Mouse (Mus musculus) kidney, postnatal 25 days (tissue): ENCODE data around the gene Cdh5.
"Not testable (repeated sequence)": the region's sequence is repeated elsewhere in the genome, so short reads cannot be mapped to it uniquely, and the experiment has no call there.

Experiments used
- DNase-seq, 2 experiments: peaks; one replicate each; pipeline ENCODE4 v3.0.0; 2021; ENCODE audit warnings: mixed read lengths in 2 of 2

The Cdh5 gene

DNA sequence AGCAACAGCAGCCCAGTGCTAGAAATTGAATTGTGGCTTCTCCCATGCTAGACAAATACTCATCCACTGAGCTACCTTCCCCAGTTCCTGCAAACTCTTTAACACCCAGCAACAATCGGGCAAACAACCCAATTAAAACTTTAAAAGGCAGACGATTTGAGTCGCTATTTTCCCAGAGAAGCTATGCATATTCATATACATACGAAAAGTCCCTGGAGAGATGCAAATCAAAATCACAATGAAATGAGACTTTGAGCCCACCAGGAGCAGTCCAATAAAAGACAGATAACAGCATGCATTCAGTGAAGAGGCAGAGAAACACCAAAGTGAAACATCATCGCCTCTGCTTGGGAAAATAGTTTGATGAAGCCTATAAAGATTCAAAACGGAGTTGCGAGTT lies 8.1 kb upstream of the Cdh5 start:
- no peak for DNase-seq

DNA sequence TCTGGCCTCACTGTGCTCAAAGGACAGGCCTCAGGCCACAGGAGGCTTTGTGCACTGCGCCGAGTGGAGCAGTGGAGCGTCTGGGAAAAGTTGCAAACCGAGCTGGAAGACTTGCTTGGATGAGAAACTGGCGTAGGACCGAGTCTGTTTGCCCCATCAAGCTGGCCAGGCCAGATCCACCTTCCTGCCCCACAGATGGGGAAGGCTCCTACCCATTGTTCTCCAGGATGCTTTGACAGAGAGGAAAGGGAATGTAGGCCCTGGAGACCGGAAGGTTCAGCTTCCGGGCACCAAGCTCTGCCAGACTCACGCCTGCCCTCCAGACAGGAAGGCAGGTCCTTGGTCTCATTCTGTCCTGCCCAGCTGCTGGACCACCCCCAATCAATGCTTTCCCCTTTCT lies 5.8 kb upstream of the Cdh5 start:
- peak; percentile 33 to 77 for DNase-seq

DNA sequence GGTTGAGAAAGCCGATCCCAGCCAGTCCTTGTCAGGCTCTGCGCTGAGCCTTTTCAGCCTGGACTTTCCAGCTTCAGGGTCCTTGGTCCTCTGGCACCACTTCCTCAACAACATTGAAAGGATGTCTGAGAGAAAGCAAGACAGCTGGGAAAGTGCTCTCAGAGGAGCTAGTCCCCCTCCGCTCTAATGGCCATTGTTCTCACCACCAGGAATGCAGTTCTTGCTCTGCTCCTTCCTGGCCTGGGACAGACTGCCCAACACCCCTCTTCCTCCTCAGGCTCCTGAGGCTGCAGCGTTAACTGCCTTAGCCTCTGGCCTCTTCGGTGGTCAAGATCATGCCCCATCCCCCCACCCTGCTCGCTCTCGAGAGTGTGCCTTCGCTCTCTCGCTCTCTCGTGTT lies 4.8 kb upstream of the Cdh5 start:
- DNase-seq, result peak; percentile 24 to 72

DNA sequence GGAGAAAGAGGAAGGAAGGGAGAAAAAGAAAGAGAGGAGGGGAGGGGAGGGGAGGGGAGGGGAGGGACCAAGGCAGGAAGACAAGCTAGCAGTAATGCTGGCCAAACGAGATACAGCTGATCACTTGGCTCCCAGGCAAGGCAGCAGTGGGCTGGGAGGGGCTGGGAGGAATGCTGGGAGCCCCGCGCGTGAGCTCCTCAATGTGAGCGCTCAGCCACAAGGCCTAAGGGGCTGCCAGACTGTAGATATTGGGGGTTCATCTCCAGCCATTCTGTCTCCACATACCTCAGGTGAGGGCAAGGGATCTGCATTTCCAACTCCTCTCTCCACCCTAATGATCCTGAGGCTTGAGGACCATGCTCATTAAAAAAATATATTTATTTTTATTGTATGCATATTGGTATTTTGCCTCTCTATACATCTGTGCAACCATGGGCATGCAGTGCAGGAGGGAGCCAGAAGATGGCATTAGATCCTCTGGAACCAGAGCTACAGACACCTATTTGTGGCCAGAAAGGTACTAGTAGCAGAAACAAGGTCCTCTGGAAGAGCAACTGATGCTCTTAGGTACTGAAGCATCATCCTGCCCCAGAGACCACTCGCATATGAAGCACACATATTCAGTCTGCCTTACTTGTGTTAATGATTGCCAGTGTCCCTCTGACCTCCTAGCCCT lies 2.6 kb upstream of the Cdh5 start:
- DNase-seq, result peak in 1 of 2 experiments; percentile 60

DNA sequence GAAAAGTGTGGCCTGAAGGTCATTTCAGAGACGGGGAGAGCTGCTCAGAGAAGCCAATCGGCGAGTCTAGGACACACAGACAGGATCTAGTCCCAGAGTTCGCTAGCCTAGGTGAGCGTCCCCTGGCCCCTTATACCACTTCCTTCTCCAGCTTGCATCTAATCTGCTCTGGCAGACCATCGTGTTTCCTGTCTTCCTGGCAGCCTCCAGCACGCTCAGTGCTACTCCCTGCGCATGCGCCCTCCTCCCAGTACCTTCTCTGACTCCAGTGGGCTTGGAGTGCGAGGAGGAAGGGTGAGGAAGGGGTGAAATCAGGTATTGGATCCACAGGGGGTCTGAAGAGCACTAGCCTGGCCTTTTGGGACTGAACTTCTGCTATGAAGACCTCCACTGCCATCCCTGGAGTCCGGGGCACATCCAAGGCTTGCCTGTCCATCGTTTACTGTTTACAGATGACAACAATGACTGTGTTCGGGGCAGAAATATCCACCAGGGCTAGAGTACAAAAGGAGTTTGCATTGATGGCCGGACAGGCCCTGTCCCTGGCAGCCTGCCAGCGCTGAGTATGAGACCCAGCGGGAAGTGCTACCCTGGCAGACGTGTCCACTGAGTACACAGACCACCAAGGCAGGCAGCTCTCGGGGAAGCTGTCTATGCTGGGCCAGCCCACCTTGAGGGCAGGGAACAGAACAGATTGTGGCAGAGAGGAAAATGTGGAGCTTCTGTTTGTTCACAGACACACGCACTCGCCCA lies 1.9 kb upstream of the Cdh5 start:
- DNase-seq, result peak; percentile 63 to 79

DNA sequence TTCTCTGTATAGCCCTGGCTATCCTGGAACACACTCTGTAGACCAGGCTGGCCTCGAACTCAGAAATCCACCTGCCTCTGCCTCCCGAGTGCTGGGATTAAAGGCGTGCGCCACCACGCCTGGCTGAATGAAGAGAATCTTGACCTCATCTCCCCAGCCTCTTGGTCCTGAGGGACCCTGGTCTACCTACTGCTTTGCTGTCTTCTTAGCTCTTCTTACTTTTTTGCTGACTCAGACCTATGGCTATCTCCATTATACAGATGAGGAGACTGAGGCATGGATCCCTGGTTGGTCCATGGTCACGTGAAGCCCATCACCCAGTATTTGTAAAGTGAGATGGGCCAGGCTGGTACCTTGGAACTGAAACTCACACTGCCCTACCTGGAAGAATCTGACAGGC lies 701 bp upstream of the Cdh5 start:
- DNase-seq, result not testable (repeated sequence)

DNA sequence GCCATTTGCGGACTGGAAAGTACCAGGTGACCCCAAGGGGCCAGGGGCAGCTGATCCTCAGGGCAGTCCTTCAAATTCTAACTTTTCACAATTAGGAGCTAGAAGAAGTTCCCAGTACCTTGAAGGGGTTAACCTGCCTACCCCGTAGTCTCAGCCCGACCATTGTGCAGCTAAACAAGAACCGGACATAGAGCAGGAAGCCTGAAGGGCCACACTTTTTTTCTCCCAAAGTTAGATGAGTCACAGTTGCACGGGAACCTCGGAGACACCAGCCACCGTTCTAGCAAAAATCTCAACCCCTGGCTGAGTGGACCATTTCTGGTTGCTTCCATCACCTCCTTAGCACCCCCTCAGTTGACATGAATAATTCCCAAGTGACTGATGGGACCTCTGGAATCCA lies 2.0 kb downstream of the Cdh5 start:
- peak in 1 of 2 experiments; percentile 30 for DNase-seq

DNA sequence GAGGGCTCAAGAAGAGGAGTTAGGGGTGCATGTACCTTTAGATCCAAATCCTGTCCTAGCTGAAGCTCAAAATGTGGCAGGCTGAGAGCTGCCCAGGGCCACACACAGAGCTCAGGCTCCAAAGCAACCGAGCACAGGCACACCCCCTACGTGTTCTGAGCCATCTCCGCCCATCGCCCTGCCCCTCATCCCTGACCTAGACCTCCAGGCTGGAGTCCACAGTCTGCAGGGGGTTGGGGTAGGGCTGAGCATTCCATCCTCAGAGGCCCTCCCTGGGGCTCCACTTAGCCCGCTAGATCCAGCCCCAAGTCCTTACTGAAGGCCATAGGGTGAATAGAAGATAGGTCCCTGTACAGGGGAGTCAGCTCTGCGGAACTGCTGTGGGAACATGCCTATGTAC lies 4.3 kb downstream of the Cdh5 start:
- no peak for DNase-seq

DNA sequence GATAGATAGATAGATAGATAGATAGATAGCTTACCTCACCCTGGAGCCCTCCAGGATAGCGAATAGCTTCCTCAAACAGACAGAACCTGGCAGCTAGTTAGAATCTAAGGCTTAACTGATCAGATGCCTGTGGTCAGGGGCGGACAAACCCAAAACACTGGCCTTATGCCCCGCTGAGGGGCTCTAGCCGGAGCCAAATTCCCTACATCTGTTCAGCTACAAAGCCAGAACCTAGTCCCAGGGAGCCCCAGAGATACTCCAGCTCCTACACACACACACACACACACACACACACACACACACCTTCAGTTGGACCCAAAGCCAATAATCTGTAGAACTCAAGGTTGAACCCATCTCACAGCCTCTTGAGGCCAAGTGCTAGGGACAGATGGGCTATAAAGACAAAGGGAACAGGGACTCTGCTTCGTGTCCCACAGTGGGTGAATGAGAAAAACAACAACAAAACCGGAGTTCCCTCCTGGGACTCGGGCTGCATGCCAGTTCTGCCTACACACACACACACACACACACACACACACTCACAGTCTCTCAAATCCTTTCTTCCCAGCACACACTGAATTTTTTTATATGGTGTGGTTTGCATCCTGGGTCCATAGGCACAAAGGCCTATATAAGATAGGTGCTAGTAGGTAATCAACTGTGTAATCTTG lies 5.0 kb downstream of the Cdh5 start:
- no peak for DNase-seq

DNA sequence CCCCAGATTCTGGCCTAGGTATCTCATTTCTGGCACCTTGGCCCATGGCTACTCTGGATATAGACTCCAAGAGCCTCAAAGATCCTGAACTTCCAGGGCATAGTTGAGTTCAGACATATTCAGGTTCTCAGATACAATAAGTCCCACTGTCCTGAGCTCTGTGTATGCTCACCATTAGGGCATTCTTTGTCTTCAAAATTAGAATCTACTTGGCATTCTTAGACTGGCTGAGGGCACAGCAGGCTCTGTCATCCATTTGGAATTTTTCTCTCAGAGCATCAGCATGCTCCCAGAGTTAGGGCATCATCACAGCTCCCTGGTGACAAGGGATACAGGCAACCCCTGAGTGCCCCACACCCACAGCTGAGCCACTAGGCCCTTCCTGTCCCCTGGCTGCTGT lies 5.7 kb downstream of the Cdh5 start:
- DNase-seq, result no peak

DNA sequence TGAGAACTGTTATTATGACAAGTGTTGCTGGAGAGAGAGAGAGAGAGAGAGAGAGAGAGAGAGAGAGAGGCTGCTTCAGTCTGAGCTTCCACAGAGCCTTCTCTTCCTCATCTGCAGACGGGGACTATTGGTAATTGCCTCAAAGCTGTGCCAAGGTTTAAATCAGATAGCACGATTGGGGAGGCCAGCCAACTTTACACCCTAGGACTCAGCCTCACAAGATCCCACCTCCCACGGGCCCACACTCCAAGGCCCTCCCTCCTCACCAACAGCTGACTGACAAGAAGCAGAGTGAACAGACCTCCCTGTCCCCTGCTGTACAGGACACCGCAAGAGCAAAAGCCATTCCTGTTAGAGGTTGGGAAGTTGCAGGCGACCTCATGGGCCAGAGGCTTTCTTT lies 6.6 kb downstream of the Cdh5 start:
- no peak for DNase-seq

DNA sequence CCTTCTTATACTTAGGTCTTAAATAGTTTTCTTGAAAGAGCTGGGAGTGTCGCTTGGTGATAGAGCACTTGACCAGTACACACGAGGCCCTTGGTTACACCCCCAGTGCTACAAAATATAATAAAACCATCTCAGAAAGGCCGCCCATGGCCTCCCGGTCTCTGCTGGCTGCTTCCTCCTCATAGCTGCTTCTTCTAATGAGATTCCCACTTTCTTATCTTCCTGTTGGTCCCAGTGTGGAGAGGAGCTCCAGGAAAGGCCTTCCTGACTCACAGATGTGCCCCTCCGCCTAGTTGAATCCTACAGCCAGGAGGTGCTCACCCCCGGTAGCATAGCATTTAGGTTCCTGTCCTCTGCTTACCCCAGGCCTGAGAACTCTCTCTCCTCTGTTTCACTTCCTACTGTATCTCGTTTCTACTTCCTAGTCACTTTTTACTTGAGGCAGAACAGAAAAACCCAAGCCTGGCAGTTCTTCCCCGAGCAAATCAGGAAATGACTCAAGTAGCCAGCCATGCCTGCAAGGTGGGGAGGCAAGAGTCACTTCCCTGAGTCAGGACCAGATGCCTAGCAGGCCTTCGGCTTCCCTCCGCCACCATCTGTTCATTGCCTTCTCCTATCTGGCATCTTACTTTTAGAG lies 9.2 kb downstream of the Cdh5 start:
- DNase-seq, result no peak

DNA sequence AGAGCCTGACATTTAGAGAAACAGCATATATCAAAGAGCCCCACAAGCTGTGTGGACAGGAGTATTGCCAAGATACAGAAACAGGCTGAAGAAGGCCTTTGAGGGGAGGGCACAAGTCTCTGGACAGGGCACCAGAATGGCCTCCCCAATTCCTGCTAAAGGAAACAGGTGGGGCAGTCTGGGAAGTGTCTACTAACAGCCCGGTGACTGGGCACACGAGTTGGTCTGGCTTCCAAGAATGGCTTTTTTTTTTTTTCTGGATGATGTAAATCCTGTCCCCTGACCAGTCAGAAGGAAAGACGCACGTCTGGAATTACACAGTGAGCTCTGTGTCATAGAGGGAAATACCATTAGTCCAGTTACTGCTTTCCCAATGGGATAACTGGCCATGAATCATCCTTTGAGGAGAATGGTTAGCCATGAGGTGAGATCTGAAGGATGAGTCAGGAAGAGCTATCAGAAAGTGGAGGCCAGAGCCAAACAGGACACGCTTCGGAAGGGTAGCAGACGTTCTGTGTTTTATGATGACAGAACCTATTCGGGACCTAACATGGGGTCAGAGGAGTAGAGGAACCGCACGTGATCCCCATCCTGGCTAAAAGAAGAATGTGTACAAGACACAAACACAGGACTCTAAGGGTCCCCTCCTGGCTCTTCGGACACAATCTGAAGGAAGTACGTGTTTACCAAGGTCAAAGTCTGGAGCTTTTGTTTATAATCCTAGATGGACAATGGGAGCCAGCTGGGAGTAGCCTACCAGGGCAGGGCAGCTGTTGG lies 20.4 kb downstream of the Cdh5 start:
- DNase-seq, result peak in 1 of 2 experiments; percentile 14

DNA sequence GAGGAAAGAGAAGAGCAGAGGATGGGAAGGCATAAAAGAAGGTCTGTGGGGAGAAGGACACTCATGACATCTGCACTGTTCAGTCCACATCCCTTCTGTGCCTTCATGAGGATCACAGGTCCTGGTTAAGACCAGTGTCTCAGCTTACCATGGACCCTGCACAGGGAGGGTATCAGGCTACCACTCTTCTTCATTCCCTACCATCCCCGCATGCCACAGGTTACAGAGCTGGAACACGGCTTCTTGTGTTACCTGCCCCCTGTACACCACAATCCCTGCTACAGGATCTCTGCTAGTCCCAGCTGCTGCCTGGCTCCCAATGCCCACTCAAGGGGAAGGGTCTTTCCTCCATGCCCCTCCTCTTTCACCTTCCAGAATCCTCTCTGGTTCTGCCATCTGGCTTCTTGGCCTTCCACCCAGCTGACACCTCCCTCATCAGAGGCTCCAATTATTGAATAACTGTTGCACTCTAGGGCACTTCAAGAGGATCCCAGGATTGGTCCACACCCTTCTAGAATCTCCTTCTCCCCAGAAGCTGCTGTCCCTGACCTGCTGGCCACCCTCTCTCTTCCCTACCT lies 21.7 kb downstream of the Cdh5 start:
- no peak for DNase-seq

DNA sequence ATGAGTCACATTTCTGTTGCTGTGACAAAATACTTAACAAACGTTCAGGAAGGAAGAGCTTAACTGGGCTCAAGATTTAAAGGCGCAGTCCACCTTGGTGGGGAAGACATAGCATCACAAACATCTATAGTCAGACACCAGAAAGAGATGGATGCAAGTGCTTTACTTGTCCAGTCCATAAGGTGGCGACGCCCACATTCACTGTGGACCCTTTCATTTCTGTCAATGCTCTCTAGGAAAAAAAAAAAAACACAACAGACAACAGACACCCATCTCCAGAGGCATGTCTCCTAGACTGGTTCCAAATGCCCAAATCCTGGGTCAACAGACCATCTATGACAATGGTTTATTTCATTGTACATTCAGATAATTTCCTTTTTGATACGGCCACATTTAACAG lies 23.1 kb downstream of the Cdh5 start:
- DNase-seq, result no peak

DNA sequence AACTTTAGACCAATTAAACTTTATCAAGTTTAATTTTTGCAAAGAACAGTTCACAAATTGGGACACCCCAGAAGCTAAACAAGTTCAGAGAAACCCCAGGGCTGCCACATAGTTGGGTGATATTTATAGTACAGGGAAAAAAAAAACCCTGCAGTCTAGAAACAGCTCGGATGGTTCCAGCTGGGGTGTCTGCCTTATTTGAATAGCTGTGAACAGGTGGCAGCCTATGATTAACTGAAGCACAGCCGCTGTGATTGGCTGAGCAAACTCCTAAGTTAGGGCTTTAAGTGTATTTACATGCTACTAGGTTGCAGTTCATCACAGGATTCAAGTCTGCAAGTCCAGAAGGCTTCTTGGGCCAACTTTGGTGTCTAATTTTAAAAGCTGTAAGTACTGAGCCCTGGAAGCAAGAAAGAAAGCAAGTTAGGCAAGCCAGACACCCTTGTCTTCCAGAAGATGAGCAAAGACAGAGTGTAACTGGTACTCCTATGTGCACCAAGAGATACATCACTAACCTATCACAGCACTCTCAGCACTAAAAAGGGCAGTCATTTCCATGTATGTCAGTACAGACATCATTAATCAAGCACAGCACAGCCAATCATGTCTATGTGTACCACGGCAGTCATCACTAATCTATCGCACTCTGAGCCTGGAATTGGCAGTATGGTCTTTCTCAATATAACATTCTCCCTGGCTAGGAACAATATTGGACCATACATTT lies 25.9 kb downstream of the Cdh5 start:
- no peak for DNase-seq

DNA sequence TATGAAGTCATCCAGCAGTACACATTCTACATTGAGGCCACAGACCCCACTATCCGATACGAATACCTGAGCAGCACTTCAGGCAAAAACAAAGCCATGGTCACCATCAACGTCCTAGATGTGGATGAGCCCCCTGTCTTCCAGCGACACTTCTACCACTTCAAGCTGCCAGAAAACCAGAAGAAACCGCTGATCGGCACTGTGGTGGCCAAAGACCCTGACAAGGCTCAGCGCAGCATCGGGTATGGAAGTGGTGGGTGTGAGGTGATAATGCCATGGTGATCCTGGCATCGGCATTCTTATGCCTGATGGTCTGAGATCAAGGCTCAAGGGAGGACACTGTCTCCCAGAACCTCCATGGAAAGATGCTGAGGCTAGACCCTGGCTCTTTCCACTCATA lies 29.5 kb downstream of the Cdh5 start:
- no peak for DNase-seq

DNA sequence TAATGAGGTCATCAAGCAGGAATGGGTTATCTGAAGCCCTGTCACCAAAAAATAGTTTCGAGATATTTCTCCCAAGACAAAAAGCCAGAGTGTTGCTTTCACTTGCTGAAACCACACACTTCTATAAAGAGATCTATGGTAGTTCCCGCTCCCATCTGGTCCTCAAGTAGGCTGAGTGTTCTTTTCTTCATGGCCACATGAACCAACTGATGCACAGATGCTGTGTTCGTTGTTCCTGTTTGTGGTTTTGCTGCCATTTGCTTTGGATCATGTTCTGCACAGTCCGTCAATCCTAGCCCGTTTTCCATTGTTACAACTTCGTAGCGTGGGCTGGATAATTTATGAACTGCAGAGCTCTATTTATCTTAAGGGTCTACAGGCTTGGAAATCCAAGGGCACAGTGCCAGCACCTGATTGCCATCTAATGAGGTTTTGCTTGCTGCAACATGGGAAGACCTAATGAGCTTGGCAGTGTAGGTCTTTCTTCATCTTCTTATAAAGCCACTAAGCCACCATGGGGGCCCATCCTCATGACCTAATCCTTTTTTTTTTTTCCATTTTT lies 30.1 kb downstream of the Cdh5 start:
- DNase-seq, result no peak

DNA sequence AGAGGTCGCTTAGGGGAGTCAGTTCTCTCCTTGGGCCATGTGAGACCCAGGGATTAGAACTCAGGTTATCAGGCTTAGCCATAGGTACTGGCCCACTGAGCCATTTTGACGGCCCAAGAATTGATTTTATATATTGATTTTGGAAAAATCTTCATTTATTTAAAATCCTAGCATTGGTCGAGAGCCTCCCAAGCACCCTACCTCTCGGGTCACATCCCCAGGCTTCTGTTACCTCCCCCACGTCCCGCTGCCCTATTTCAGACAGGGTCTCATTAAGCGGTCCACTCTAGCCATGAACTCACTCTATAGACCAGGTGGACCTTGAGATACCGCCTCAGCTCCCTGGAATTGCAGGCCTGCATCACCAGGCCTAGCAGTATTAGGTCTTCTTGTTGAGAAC lies 33.1 kb downstream of the Cdh5 start:
- DNase-seq, result no peak

DNA sequence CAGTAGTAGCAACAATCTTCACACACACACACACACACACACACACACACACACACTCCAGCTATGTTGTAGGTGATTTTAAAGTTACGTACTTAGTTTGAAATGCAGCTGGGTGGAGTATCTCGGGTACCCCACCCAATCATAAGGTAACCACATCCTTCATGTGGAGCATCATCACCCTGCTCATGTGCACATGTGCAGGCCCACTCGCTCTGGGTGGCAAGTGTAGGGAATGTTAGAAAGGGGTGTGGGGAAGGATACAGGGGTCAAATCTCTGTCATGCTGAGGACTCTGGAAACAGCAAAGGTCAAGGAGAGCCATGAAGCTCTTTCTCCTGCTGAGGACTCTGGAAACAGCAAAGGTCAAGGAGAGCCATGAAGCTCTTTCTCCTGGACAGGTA lies 34.9 kb downstream of the Cdh5 start:
- DNase-seq, result no peak

DNA sequence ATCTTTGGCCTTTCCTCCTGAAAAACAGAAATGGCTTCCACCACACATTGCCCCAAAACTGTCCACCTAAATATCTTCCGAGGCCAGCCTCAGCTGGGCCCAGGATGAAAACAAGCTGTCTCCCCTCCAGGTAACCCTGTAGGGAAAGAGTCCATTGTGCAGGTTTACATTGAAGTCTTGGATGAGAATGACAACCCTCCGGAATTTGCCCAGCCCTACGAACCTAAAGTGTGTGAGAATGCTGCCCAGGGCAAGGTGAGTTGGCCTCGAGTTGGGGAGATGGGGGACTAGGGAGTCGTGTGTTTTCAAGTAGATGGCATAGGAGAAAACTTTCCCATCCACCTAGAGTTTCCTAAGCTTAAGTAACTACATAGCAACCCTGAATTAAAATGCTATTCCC lies 36.2 kb downstream of the Cdh5 start:
- no peak for DNase-seq
